Comparison of ENCODE assay signal across 8 mouse cellular contexts in genomic region chr3:36840650-36841555, GRCm38 (mm10). TPM values are rescaled to one million over a fixed set of nuclear protein-coding genes. Genes with fewer than 3 reads are reported as not detected.
DNase-seq lines count a peak whose midpoint lies in the region; ATAC-seq and TF ChIP-seq lines count a peak whose summit lies in the region.

No protein-coding gene starts in this region.

- H3K9ac ChIP-seq in forebrain, embryonic 14.5 days (ENCODE audit: low read length): no peak overlapping the region
- no peak overlapping the region for H3K9ac ChIP-seq in lung, embryonic 14.5 days
- no peak overlapping the region for H3K9ac ChIP-seq in neural tube, embryonic 15.5 days (replicated peaks)

- H3K27ac ChIP-seq in forebrain, embryonic 14.5 days (ENCODE audit: low read depth, low read length): no peak overlapping the region
- no peak overlapping the region for H3K27ac ChIP-seq in layer of hippocampus, adult 2 months
- no peak overlapping the region for H3K27ac ChIP-seq in lung, embryonic 14.5 days (ENCODE audit: low read depth)
- no peak overlapping the region for H3K27ac ChIP-seq in neural tube, embryonic 15.5 days (replicated peaks)

- no peaks in the 10 kb centered on the region for H3K4me1 ChIP-seq in G1E (ENCODE audit: insufficient read depth, low read depth, low read length)
- H3K4me1 ChIP-seq in forebrain, embryonic 14.5 days (ENCODE audit: control insufficient read depth, insufficient read depth, low read length): no peaks in the 10 kb centered on the region
- H3K4me1 ChIP-seq in lung, embryonic 14.5 days (ENCODE audit: insufficient read depth): no peaks in the 10 kb centered on the region
- peaks cover 8% of the 10 kb centered on the region for H3K4me1 ChIP-seq in neural tube, embryonic 15.5 days

- peaks cover 3% of the 10 kb centered on the region for H3K9me3 ChIP-seq in G1E (replicated peaks)
- no peaks in the 10 kb centered on the region for H3K9me3 ChIP-seq in forebrain, embryonic 14.5 days (replicated peaks; ENCODE audit: control insufficient read depth, low read length)
- H3K9me3 ChIP-seq in lung, embryonic 14.5 days (ENCODE audit: low read depth, low read length): no peaks in the 10 kb centered on the region
- no peaks in the 10 kb centered on the region for H3K9me3 ChIP-seq in neural tube, embryonic 15.5 days (replicated peaks)

- no peak overlapping the region for H3K4me3 ChIP-seq in G1E (ENCODE audit: low read depth, low read length)
- no peak overlapping the region for H3K4me3 ChIP-seq in forebrain, embryonic 14.5 days (ENCODE audit: low read depth, low read length)
- no peak overlapping the region for H3K4me3 ChIP-seq in layer of hippocampus, adult 2 months
- no peak overlapping the region for H3K4me3 ChIP-seq in lung, embryonic 14.5 days (ENCODE audit: low read depth, low read length)
- H3K4me3 ChIP-seq in neural tube, embryonic 15.5 days (replicated peaks): no peak overlapping the region

- WGBS in forebrain, embryonic 14.5 days: 19% methylated on average over 12 of the region's 12 CpGs
- 18% methylated on average over 12 of the region's 12 CpGs for WGBS in lung, embryonic 14.5 days
- 23% methylated on average over 12 of the region's 12 CpGs for WGBS in neural tube, embryonic 15.5 days

- no peak for ATAC-seq in G1E (ENCODE audit: extremely low read depth, insufficient number of reproducible peaks, low FRiP score, poor library complexity, severe bottlenecking)
- ATAC-seq in forebrain, embryonic 14.5 days: peak; percentile 88
- ATAC-seq in hematopoietic stem cell, adult 5-6 weeks (replicated peaks in 1 of 2; ENCODE audit: insufficient read depth in 1 of 2, low FRiP score in 2 of 2, low TSS enrichment in 1 of 2, low read depth in 1 of 2, poor library complexity in 2 of 2, severe bottlenecking in 2 of 2): peak; percentile 92 to 94
- peak; percentile 86 for ATAC-seq in lung, embryonic 14.5 days (ENCODE audit: insufficient read depth)
- ATAC-seq in neural tube, embryonic 15.5 days (ENCODE audit: low FRiP score): peak; percentile 88

- H3K27me3 ChIP-seq in G1E (ENCODE audit: insufficient read depth, low read length): peaks cover 5% of the 10 kb centered on the region; the same call in 1 of the 2 replicates
- no peaks in the 10 kb centered on the region for H3K27me3 ChIP-seq in forebrain, embryonic 14.5 days (replicated peaks; ENCODE audit: control insufficient read depth, insufficient read depth, low read length)
- no peaks in the 10 kb centered on the region for H3K27me3 ChIP-seq in lung, embryonic 14.5 days (ENCODE audit: insufficient read depth, low read length)
- H3K27me3 ChIP-seq in neural tube, embryonic 15.5 days (replicated peaks): no peaks in the 10 kb centered on the region

- H3K4me2 ChIP-seq in forebrain, embryonic 14.5 days (ENCODE audit: low read length): no peak overlapping the region
- peak overlapping the region; percentile 15 for H3K4me2 ChIP-seq in lung, embryonic 14.5 days
- peak overlapping the region; percentile 36; the same call in 1 of the 2 replicates for H3K4me2 ChIP-seq in neural tube, embryonic 15.5 days

- TF ChIP-seq CTCF in G1E (IDR thresholded peaks at IDR 0.05; ENCODE audit: low read depth, low read length): peak; percentile 69
- TF ChIP-seq CTCF in layer of hippocampus, adult 2 months (conservative IDR thresholded peaks at IDR 0.05): peak; percentile 92
- TF ChIP-seq CTCF in lung, embryonic 14.5 days (IDR thresholded peaks at IDR 0.05; ENCODE audit: low read depth): peak; percentile 90

- H3K36me3 ChIP-seq in G1E (replicated peaks): no peaks in the 10 kb centered on the region
- H3K36me3 ChIP-seq in forebrain, embryonic 14.5 days (ENCODE audit: control insufficient read depth, insufficient read depth, low read length): no peaks in the 10 kb centered on the region
- H3K36me3 ChIP-seq in lung, embryonic 14.5 days (ENCODE audit: insufficient read depth): no peaks in the 10 kb centered on the region
- no peaks in the 10 kb centered on the region for H3K36me3 ChIP-seq in neural tube, embryonic 15.5 days

- DNase-seq in G1E (ENCODE audit: low spot score): peak; percentile 22
- DNase-seq in c-Kit-positive CD71-positive TER-119-positive erythroid progenitor cells, embryonic 14.5 days (ENCODE audit: low spot score): peak; percentile 32
- DNase-seq in forebrain, embryonic 14.5 days (ENCODE audit: low spot score): peak; percentile 82
- DNase-seq in layer of hippocampus, adult 2 months (ENCODE audit: low spot score in 2 of 2): peak; percentile 30 to 66
- DNase-seq in lung, embryonic 14.5 days: peak; percentile 90
- peak; percentile 17 to 48 for DNase-seq in thymus, adult 18-20 months

RNA-seq across cellular contexts. Expression of gene 4932438A13Rik, which starts 22.0 kb away (rescaled TPM):
- total RNA-seq in G1E (2014; fragmentation: Nextera tagmentation) (127 and 152 TPM in 2 replicates), G1E (2017) (40.4 and 41.2 TPM in 2 replicates)
- polyA plus RNA-seq in G1E (2012): 1.7 and 2.9 TPM in 2 replicates
- polyA plus RNA-seq in forebrain, embryonic 14.5 days (2014; fragmentation: Nextera tagmentation; extraction: Ambion mirVana): 55.3 and 82.5 TPM in 2 replicates
- 59.2 and 76.9 TPM in 2 replicates for total RNA-seq in hematopoietic stem cell, adult 5-6 weeks (2017)
- total RNA-seq in layer of hippocampus, adult 2 months (2021): 10 to 100 TPM; 95.0 to 98.2 TPM
- polyA plus RNA-seq in lung, embryonic 14.5 days (2014; fragmentation: Nextera tagmentation; extraction: Ambion mirVana): 55.5 and 55.9 TPM in 2 replicates
- 73.9 and 75.2 TPM in 2 replicates for polyA plus RNA-seq in neural tube, embryonic 15.5 days (2015; fragmentation: Nextera tagmentation; extraction: Ambion mirVana)

Comparison
In these comparisons a context has a peak if more than half of its experiments do, and no peak if none do; other contexts are left out.
1. DNase-seq: peak in every context shown above with its lines; median percentile 90 in lung, embryonic 14.5 days; 82 in forebrain, embryonic 14.5 days; 48 in layer of hippocampus, adult 2 months; 32 in thymus, adult 18-20 months; 32 in c-Kit-positive CD71-positive TER-119-positive erythroid progenitor cells, embryonic 14.5 days; 22 in G1E.
2. RNA of gene 4932438A13Rik, which starts 22.0 kb away (polyA plus RNA-seq): 73.9 to 75.2 TPM in neural tube, embryonic 15.5 days, 55.5 to 55.9 TPM in lung, embryonic 14.5 days and 55.3 to 82.5 TPM in forebrain, embryonic 14.5 days; 1.7 to 2.9 TPM in G1E; every median in the first group is over 10 times any median in the second.
3. Peak in every context shown above with its lines, with median percentiles within 50 percentile points of each other: CTCF ChIP-seq.